In genomic region chr1:106275142-106275541, GRCm38 (mm10) we compare ENCODE assay signal across 11 mouse cellular contexts.
"Had no signal": no experiment of that assay in that cellular context is flagged by ENCODE, and none has a peak within 500 bp of the region (broad histone marks: within the 10 kb centered on the region; RNA-seq: fewer than 3 reads in every experiment).

No protein-coding gene starts in this region.

- H3K4me1 ChIP-seq: liver, embryonic 12.5 days had no signal

- H3K27me3 ChIP-seq: limb, embryonic 15.5 days; liver, embryonic 12.5 days; neural tube, embryonic 12.5 days had no signal

- H3K36me3 ChIP-seq: limb, embryonic 15.5 days; liver, embryonic 12.5 days; neural tube, embryonic 12.5 days had no signal

- H3K4me2 ChIP-seq: limb, embryonic 15.5 days; liver, embryonic 12.5 days; lung, embryonic 14.5 days; neural tube, embryonic 12.5 days had no signal

- H3K9ac ChIP-seq: limb, embryonic 15.5 days; liver, embryonic 12.5 days; lung, embryonic 14.5 days; neural tube, embryonic 12.5 days had no signal

- ATAC-seq: liver, embryonic 12.5 days had no signal

- H3K4me3 ChIP-seq: limb, embryonic 15.5 days; liver, embryonic 12.5 days; myocyte; neural tube, embryonic 12.5 days had no signal

- H3K27ac ChIP-seq: limb, embryonic 15.5 days; liver, embryonic 12.5 days; neural tube, embryonic 12.5 days had no signal

- H3K9me3 ChIP-seq: limb, embryonic 15.5 days; liver, embryonic 12.5 days; neural tube, embryonic 12.5 days had no signal

- DNase-seq: kidney, postnatal 10 days; lung, postnatal 14 days; right cerebral cortex, postnatal 4 days; spleen, adult 18-20 months; thymus, adult 18-20 months; thymus, postnatal 14 days had no signal
